Mouse (Mus musculus): ENCODE measurements around the gene Brpf3.

Gene Brpf3

GRCm38 (mm10) chr17:28874825-28875224 lies 73.9 kb downstream of the Brpf3 start:
- DNase-seq (ENCODE audit: low spot score), result no peak

GRCm38 (mm10) chr17:28875316-28875715 lies 74.4 kb downstream of the Brpf3 start:
- DNase-seq (ENCODE audit: low spot score), result no peak

DNA sequence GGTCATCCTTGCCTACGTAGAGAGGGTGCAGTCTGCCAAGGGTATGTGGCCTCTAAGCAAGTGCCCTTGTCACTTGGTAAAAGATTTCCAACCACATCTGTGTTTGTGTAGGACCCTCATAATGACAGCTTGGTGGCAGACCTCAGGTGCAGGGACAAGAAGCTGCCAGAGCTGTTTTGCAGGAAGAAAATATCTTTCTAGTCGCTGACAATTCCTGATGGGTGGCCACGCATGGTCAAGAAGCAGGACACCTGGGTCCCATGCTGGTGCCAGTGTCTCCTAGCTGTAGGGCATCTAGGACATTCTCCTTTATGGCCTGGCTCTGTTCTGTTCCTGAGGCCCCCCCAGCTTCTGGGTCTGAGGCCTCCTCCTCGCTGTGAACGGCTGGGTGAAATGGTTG lies 75.4 kb downstream of the Brpf3 start:
- no peak for DNase-seq (ENCODE audit: low spot score)

GRCm38 (mm10) chr17:28876821-28877220 lies 75.9 kb downstream of the Brpf3 start:
- DNase-seq (ENCODE audit: low spot score), result peak; percentile 68

DNA sequence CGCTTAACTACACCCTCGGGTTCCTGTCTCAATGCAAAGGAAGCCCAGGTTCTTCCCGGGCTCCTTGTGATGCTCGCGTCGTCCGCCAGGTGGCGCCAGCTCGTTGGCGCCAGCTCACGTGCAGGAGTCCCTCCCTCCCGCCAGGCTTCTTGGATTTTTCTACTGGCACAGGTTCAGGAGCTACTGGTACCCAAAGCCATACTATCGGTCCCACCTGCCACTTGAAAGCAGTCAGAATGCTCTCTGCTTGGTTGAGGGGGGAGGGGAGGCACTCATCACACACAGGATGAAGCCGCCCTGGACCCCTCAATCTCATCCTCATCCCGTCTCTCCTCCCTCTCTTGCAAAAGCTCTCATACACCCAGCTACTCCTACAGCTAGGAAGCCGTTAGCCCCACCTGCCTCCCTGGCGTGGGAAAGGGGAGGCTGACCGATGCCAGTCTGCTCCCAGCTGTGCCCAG lies 79.1 kb downstream of the Brpf3 start:
- peak; percentile 82 for DNase-seq (ENCODE audit: low spot score)

DNA sequence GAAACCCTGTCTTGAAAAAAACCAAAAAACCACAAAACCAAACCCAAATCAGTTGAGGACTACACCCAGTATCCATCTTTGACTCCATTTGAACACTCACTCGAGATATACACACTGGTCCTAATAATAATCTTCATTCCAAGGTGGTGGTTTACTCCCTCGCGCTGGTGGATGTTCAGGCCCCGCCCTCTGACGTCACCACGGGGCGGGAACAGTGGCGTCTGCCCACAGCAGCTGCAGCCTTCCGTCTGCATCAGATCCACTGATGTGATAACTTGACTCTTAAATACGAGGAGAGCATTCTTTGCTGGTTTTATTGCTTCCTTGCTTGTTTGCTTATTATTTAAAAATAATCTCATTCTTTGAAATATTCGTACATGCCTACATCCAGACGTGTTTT lies 81.4 kb downstream of the Brpf3 start:
- DNase-seq (ENCODE audit: low spot score), result peak; percentile 85

DNA sequence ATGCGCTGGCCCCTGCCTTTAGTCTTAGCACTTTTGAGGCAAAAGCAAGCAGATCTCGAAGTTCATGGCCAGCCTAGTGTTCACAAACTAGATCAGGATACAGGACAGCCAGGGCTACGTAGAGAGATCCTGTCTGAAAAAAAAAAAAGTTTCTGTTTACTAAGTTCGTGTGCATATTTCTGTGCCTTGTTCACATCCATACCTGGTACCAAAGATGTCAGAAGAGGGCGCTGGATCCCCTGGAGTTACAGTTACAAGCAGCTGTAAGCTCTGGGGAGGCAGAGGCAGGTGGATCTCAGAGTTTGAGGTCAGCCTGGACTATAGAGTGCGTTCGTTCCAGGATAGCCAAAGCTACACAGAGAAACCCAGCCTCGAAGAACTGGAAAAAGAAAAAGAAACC lies 81.9 kb downstream of the Brpf3 start:
- no peak for DNase-seq (ENCODE audit: low spot score)

DNA sequence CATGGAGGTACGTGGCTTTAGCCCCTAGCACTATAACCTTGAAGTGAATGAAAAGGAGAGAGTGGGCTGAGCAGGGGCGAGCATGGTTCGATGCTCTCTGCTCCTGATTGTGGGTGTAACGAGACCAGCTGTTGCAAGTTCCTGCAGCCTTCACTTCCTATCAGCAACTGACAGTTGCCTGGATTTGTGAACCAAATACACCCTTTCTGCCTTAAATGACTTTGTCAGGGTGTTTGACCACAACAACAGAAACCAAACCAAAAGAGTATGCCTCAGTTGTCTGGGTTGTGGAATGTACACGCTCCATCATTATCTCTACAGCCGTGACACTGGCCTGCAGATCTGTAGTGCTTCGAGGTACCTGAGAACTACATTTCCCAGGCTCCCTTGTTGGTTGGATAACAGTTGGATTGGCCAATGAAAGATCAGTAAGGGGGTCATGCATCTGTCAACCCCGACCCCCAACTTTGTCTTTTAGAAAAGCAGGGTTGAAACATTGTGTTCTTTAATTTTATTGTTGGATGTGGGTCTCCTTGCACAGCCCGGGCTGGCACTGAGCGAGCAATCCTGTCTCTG lies 83.1 kb downstream of the Brpf3 start:
- no peak for DNase-seq (ENCODE audit: low spot score)

GRCm38 (mm10) chr17:28885231-28885630 lies 84.3 kb downstream of the Brpf3 start:
- no peak for DNase-seq (ENCODE audit: low spot score)

DNA sequence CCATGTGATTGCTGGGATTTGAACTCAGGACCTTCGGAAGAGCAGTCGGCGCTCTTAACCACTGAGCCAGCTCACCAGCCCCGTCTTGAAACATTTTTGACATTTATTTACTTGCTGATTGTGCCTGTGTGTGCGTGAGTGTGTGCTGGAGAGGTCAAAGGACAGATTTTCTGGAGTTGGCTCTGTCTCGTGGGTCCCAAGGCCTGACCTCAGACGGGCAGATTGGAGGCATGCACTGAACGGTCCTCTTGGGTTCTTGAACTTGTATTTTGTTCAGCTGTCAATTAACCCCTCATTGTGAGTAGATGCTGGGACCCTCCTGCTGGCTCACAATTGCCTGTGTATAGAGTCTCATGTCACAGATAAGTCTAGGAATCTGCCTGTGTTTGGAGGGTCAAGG lies 85.4 kb downstream of the Brpf3 start:
- DNase-seq (ENCODE audit: low spot score), result no peak
